Mouse (Mus musculus) brain, embryonic 14.5 days (tissue): ENCODE measurements around the gene 1190005I06Rik. TPM values are rescaled to one million over a fixed set of nuclear protein-coding genes. Genes with fewer than 3 reads are reported as not detected.

Experiments
- DNase-seq: peaks from one replicate; pipeline ENCODE4 v3.0.0-alpha.2; 2011; ENCODE audit warnings: low read depth
- CTCF ChIP-seq: fragments of 200-500 bp; IDR thresholded peaks from 2 replicates; pipeline ENCODE4 v1.5.1; 2012; ENCODE audit warnings: inconsistent platforms, mild to moderate bottlenecking, moderate library complexity, borderline replicate concordance; ENCODE audit not compliant: insufficient read depth, insufficient read length; ENCODE audit errors: extremely low read depth
- POLR2A ChIP-seq: fragments of 200-500 bp; IDR thresholded peaks from 2 replicates; pipeline ENCODE4 v1.6.1; 2012; ENCODE audit warnings: mild to moderate bottlenecking, inconsistent platforms, borderline replicate concordance; ENCODE audit not compliant: poor library complexity, insufficient read depth, insufficient read length, severe bottlenecking; ENCODE audit errors: extremely low read depth
- polyA plus RNA-seq: library from polyadenylated mRNA; depleted of rRNA; stranded (reverse); fragments of >200 nt; gene quantifications from 2 replicates; pipeline ENCODE4 v1.2.3, GENCODE M21; 2012; rRNA removed

1190005I06Rik gene
- polyA plus RNA-seq, result 6.0 and 7.4 TPM in 2 replicates

DNA sequence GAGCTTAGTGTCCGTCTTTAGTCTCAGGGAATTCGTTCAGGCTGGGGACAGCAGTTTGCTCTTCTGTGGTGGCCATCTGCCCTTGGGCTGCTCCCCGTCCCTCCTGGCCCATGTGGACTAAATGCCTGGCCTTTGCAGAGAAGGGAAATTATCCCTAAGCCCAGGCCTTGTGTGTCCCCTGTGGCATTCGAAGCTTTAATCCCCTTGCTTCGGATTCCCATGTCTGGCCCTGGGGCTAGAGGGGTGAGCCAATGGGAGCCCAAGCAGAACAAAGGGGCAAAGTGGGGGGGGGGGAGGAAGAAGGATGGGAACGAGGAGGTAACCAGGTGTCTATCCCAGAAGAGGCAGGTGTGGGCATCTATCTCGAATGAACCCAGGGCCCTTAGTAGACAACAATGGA lies at the start of gene 1190005I06Rik:
TSS of gene 1190005I06Rik (minus strand) at position 101 of the 400 bp plus-strand sequence.
- TF ChIP-seq CTCF (no peak), POLR2A (no peak)
- no peak for DNase-seq

DNA sequence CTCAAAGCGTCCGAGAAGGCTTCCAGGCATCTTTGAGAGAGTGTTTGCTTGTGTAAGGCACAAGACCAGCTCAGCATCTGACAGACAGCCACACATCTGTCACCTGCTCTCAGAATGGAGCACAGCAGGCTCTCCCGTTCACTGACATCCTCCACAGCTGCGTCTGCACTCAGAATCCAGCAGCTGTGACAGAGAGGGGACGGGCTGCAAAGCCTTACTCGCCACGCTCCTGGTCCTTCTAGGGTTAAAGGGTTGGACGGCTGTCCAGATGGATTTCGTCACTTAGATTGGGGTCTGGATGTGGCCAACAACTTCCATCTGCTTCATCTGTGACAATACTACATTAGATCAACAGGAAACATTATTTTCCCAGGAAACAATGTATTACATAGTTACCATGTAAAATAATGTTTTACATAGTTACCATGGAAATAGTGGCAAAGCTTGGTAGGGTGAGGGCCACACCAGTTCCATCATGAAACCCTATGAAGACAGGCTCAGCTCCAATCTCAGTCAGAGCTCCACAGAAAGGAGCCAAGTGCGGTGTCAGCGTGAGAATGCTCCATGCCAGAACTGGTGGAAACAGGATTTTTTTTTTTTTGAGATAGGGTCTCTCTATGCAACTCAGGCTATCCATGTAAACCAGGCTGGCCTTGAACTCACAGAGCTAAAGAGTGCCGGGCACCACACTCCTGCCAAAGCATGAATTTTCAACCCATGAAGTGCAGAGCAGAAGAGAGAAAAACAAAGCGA lies 49.1 kb upstream of the 1190005I06Rik start:
- DNase-seq, result peak; percentile 50
- no peak for TF ChIP-seq CTCF
- no peak for TF ChIP-seq POLR2A

DNA sequence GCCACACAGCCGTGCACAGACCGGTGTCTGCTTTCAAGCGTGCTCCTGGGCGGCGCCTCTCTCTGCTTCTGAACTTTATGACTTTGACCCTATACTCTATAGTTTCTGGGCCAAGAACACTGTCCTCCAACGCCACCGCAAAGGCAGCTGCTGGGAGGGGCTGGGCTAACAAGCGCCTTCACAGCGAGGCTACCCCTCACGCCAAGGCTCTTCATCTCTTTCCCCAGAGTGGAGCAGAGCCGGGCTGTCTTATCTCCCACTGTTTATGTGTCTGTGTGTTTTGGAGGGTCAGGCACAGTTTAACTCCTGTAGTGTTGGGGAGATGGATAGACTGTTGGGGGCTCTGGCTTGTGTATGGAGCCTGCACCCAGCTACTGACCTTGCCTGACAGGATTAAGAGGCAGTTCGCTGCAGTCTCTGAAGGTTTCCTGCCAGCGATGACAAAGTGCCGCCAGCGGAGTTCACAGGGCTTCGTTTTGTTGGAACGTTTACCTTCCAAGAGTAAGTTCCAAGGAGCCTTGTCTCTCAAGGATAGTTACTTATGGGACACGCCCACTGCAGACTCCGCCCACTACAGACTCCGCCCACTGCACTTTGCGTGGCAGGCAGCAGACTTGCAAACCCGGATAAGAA lies 46.5 kb upstream of the 1190005I06Rik start:
- TF ChIP-seq CTCF (no peak), POLR2A (no peak)
- peak; percentile 24 for DNase-seq

DNA sequence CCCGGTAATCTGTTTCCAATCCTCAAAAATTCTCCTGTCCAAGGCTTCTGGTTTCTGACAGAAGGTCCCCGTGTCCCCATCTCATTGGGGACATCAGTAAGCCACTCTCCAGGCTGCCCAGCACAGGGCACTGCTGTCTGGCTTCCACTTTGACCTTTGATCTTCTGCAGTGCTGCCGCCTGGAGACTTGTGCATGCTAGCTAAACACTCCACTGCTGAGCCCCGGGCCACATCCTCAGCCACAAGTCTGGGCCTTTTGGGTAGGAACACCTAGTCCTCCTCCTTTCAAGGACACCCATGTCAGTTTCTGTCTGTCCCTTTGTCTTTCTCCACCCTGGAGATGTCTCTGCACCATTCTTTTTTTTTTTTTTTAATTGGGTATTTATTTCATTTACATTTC lies 45.5 kb upstream of the 1190005I06Rik start:
- TF ChIP-seq CTCF, result no peak
- no peak for TF ChIP-seq POLR2A
- no peak for DNase-seq

DNA sequence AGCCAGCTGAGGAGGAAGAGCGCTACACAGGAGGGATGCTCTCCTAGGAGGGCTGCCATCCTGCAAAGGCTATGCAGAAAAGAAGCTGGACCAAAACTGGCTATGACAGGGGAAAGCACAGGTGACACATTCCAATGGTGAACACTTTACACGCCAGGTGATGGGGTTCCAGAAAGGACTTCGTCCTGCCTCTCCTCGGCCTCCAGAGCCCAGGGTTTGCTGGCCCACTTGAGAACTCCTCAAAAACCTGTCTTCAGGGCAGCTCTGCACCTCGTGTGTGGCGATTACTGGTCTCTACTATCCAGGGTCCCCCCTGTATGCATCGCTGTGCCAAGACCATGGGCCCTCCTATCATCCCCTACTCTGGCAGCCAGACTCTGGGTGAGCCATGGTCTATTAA lies 41.1 kb upstream of the 1190005I06Rik start:
- TF ChIP-seq CTCF, result no peak
- no peak for TF ChIP-seq POLR2A
- DNase-seq, result no peak

DNA sequence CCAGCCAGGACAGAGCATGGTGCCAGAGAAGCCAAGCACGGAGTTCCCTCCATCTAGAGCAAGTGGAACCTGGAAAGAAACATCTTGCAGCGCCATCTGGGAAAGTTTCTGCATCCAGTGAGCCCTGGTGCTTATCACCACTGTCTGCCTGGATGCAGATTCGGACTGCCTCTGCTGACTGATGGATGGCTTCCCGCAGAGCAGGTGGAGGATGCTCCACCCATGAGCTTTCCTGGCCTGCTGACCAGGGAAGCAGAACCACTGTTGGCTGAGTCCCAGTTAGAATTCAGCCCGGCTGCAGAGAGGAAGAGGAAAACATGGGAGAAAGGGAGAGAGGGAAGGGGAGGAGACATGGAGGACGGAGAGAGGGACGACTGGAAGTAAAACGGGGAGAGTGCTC lies 40.4 kb upstream of the 1190005I06Rik start:
- no peak for DNase-seq
- TF ChIP-seq CTCF, result no peak
- TF ChIP-seq POLR2A, result no peak

DNA sequence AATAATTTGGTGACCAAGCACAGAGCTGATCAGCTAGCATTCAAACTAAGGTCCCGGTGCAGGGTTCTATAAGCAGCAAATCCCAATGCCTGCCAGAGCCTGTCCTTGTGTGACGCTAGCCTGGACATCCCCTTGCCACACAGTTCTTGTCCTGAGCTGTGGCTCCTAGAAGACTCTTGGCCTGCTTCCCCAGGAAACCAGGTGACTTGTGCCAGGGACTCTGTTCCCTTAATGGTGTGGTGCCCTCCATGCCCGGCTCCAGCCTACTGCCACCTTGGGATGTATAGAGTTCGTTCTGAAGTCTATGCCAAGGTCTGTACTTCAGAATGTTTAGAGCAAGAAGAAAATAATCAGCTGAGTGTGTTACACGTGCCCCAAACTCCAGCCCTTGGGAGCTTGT lies 39.1 kb upstream of the 1190005I06Rik start:
- DNase-seq, result no peak

DNA sequence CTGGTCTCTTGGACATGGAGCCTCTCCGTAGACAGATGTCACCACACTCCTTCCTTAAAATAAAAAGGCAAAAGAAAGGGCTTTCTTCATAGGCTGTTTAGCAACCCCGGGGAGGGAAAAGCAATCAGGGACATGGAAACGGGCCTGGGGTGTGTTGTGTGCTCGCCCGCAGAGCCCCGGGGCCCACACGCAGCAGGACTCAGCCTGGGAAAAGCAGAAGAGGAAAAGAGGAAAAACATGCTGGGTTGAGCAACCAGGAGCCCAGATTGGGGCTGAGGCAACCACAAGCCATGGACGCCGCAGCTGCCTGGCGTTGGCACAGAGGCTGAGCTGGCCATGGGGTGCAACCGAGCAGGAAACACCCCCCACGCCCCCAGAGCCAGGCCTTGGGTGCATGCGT lies 38.6 kb upstream of the 1190005I06Rik start:
- TF ChIP-seq CTCF (no peak), POLR2A (no peak)
- DNase-seq, result no peak

More for the DNA sequence above, 39.1 kb upstream of the 1190005I06Rik start:
- no peak for TF ChIP-seq POLR2A
- no peak for TF ChIP-seq CTCF

DNA sequence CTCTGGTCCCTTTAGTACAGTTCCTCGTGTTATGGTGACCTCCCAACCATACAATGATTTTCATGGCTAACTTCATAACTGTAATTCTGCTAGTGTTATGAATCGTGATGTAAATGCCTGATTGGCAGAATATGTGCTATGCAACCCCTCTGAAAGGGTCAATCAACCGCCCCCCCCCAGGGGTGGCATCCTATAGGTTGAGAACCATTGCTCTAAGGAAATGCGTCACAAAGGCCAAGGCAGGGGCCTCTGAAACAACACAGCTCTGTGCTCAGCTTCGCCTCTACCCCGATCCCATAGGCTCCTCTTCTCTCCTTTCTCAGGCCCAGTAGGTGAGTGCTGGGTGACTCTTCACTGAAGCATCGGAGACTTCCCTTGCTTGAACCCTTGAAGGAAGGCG lies 38.2 kb upstream of the 1190005I06Rik start:
- TF ChIP-seq CTCF (no peak), POLR2A (no peak)
- DNase-seq, result no peak

DNA sequence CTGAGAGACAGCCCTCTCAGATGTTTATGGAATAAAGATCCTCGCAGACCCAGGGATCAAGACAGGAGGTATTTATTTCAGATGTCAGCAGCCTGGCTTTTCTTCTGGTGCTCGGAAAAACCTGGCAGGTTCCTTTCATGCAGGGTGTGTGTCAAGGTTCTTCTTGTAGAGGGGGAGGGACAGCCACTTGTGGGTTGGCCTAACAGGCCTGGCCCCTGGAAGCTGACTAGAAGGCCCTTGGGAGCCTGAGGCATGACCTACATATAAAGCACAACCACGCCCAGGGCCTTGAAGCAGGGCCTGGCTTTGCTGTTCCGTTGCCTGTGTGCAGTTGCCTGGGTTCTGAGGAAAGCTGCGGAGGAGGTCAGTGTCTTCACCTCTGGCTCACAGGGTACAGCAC lies 37.7 kb upstream of the 1190005I06Rik start:
- no peak for TF ChIP-seq POLR2A
- no peak for TF ChIP-seq CTCF
- DNase-seq, result no peak

DNA sequence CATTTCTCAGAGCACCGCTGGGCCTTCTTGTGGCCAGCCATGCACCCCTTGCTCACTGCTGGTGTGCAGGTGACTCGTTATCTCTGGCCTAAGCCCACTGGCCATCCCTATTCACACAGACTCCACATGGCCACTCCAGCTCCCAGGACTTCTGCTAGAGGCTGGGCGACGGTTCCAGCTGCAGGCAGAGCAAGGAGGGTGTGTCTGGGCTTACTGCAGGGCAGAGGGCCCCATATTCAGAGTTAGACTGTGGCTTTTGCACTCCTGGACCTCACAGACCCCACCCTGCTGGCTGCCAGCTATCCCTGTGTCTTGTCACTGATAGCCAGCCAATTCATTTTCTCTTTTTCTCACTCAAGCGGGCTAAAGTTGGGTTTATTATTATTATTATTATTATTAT lies 36.6 kb upstream of the 1190005I06Rik start:
- no peak for DNase-seq
- TF ChIP-seq CTCF (no peak), POLR2A (no peak)

DNA sequence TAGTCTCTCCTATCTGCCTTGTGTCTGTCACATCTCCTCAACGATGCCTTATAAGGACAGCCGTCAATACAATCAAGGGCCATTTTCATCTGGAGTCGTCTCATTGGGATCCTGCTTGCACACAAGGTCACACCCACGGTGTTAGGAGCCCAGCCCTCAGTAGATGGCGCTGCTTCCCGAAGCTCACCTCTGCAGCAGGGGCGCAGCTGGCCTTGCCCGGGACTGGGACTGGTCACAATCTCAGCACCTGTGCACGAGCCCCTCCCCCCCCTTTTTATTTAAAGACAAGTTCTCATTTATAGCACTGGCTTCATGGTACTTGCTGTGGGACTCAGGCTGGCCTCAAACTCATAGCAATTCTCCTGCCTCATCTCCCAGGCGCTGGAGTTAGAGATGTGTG lies 36.2 kb upstream of the 1190005I06Rik start:
- TF ChIP-seq CTCF, result peak; percentile 68
- TF ChIP-seq POLR2A, result no peak
- DNase-seq, result peak; percentile 60

DNA sequence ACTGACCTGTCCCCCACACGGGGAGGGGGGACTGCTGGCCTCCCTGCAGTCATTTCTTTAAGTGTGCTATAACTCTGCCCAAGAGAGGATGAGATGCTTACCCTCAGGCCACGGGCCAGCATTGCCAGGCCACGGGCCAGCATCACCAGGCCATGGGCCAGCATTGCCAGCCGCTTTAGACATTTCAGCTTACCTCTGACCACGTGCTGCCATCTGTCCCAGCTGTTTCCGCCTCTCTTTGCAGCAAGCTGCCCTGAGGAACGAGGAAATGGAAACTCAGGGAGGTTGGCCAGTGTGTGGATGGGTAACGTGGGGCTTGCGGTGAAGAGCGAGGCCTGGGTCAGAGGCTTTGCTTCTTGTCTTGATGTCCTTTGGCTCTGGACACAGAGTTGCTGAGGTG lies 33.7 kb upstream of the 1190005I06Rik start:
- DNase-seq, result no peak
- TF ChIP-seq CTCF, result no peak
- TF ChIP-seq POLR2A, result no peak

DNA sequence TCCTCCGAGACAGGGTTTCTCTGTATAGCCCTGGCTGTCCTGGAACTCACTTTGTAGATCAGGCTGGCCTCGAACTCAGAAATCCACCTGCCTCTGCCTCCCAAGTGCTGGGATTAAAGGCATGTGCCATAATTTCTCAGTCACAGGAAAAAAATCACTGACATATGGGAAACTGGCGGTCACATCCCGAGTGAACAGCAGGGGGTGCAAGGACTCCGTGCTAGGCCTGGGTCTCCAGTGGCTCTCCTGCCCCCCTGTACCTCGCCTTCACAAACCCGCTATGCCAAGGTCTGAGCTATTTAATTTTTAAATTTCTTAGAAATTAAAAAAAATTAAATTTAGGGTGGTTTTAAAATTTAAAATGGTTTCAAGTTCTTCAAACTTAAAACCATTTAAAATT lies 33.0 kb upstream of the 1190005I06Rik start:
- DNase-seq, result peak; percentile 29
- TF ChIP-seq CTCF, result peak; percentile 70
